Mouse (Mus musculus): ENCODE measurements around the gene Cpsf6. TPM values are rescaled to one million over a fixed set of nuclear protein-coding genes. Genes with fewer than 3 reads are reported as not detected.

Gene Cpsf6
- polyA plus RNA-seq, 1 experiment = 42.3 TPM

- no peak for DNase-seq (ENCODE audit: low read depth)
Measured at GRCm38 (mm10) chr10:117337946-117338345, 41.9 kb downstream of the Cpsf6 start.

- DNase-seq (ENCODE audit: low read depth) = no peak
Measured at GRCm38 (mm10) chr10:117335649-117336048, 44.2 kb downstream of the Cpsf6 start.

- DNase-seq (ENCODE audit: low read depth) = no peak
Measured at GRCm38 (mm10) chr10:117330521-117330920, 49.3 kb downstream of the Cpsf6 start.

GRCm38 (mm10) chr10:117323782-117324181 is 56.0 kb downstream of the Cpsf6 start:
- DNase-seq (ENCODE audit: low read depth) = no peak

DNA sequence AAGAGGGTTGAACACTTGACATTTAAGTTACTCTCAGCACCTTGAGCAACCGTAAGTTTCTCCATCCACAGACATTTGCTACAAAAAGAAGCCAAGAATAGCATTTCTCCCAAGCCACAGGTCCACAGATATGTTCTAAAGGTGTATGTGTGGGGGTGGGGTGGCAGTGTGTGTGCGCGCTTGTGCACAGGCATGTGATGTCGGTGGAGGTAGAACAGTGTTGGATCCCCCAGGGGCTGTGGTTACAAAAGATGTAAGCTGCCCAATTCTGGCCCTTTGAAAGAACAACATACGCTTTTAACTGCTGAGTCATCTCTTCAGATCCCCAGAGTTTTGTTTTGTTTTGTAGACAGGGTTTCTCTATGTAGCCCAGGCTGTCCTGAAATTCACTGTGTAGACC is 57.2 kb downstream of the Cpsf6 start:
- DNase-seq (ENCODE audit: low read depth) = no peak

DNA sequence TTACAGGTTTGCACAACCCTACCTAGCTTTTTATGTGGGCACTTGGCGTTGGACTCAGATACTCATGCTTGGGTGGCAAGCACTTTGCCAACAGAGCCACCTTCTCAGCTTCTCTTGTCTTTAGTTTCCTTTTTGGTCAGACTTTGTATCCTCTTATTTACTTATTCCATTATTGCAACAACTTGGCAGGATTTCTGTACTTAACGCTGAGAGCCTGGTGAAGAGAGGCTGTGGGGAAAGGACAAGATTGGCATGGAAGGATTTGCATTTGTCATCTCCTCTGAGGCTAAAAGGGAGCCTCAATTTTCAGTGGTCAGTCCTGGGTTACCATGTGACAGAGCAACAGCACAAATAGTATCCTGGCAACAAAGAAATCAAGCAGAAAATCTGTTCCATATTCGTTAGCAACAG is 59.2 kb downstream of the Cpsf6 start:
- no peak for DNase-seq (ENCODE audit: low read depth)

GRCm38 (mm10) chr10:117316391-117316790 is 63.4 kb downstream of the Cpsf6 start:
- DNase-seq (ENCODE audit: low read depth) = no peak

DNA sequence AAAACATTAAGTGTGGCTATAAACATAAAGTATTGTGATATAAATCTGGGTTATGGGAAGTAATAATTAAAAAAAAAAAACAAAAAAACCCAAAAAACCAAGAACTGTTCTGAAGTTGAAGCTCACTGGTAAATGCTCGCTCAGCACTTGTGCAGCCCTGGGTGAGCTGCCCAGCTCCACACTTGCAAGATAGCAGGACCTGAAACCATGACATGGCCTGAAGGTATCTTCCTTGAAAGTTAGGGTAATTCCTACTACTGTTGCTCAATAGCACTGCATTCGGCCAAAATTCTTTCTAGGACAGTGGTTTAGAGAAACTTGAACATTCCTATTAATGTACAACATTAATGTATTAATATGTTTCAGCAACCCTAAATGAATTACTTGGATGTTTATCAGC is 66.7 kb downstream of the Cpsf6 start:
- DNase-seq (ENCODE audit: low read depth) = no peak

- DNase-seq (ENCODE audit: low read depth) = no peak
Measured at GRCm38 (mm10) chr10:117312168-117312567, 67.6 kb downstream of the Cpsf6 start.

GRCm38 (mm10) chr10:117304371-117304770 is 75.4 kb downstream of the Cpsf6 start:
- no peak for DNase-seq (ENCODE audit: low read depth)

- peak; percentile 49 for DNase-seq (ENCODE audit: low read depth)
Measured at GRCm38 (mm10) chr10:117301688-117302087, 78.1 kb downstream of the Cpsf6 start.

DNA sequence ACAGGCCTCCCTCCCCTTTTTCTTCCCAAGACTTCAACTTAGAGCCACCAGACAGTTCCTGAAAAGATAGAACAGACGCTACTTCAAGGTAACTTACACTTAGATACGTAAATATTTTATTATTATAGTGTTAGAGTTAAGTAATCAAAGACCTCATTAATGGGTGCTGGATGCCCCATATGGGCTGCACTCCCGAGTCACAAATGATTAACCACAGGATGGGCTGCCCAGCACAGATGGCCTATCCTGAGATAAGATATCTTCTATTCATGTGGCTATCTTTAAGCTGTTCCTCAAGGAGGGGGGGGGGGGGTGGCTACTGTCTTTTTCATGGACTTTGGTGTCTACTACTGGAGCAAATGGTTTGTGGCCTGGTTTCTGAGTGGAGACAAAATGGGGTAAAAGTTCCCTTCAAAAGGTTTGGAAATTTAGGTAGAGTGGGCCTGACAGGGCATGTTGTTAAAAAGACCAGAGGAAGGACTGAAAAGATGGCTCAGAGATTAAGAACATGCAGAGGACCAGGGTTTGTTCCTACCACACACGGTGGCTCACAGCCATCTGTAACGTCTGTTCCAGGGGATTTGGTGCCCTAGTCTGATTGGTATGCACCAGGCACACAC is 79.8 kb downstream of the Cpsf6 start:
- DNase-seq (ENCODE audit: low read depth) = no peak

DNA sequence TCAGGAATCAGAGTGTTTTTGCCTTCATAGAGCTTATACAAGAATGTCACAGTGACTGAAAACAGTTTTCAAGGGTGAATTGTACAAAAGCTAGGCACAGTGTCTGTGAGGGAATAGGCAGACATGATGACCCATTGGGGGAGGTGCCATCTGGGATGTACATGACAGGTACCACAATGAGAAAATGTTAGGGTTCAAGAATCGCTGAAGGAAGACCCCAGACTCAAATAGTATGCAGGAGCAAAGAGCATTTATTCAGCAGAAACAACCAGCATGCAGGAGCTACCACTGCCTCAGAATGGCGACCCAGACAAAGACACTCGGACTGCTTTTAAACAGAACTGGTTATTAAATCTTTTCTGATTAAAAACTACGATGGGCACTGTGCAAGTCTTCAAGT is 80.7 kb downstream of the Cpsf6 start:
- DNase-seq (ENCODE audit: low read depth) = no peak

GRCm38 (mm10) chr10:117298336-117298735 is 81.5 kb downstream of the Cpsf6 start:
- DNase-seq (ENCODE audit: low read depth) = no peak

Other genes with a start within 250 kb of the Cpsf6 start
- 16.0 and 18.6 TPM in 2 replicates for gene Frs2, start 231.5 kb downstream of the Cpsf6 start, polyA plus RNA-seq (2012; rRNA removed)
- 18.2 and 21.8 TPM in 2 replicates for gene Yeats4, start 155.5 kb downstream of the Cpsf6 start, polyA plus RNA-seq (2012; rRNA removed)
- 0.85 TPM in 1 of 2 replicates, not detected in the other for gene 9530003J23Rik, start 141.3 kb downstream of the Cpsf6 start, polyA plus RNA-seq (2012; rRNA removed)
- gene Lyz2, start 97.7 kb downstream of the Cpsf6 start, polyA plus RNA-seq (2012; rRNA removed) = 328 and 420 TPM in 2 replicates
- 25.2 and 35.7 TPM in 2 replicates for gene Lyz1, start 87.1 kb downstream of the Cpsf6 start, polyA plus RNA-seq (2012; rRNA removed)
- gene Cpm, start 249.5 kb upstream of the Cpsf6 start, polyA plus RNA-seq (2012; rRNA removed) = 8.0 and 13.7 TPM in 2 replicates